Mouse (Mus musculus) liver, postnatal 0 days (tissue): ENCODE data around the gene Lcmt1.

Experiments
- CTCF ChIP-seq: sonication (generic); IDR thresholded peaks from 2 replicates; pipeline ENCODE4 v1.5.1; 2016; ENCODE audit warnings: antibody characterized with exemption, low read depth
- EP300 ChIP-seq: IDR thresholded peaks from 2 replicates; pipeline ENCODE4 v1.6.1; 2016; ENCODE audit warnings: antibody characterized with exemption, low read depth, mild to moderate bottlenecking

- TF ChIP-seq CTCF = 0 out of 2 replicates have a peak, but pooled peaks have one; percentile 11
- 0 out of 2 replicates have a peak, but pooled peaks have one; percentile 3 for TF ChIP-seq EP300
Measured at GRCm38 (mm10) chr7:123368778-123369746, 522 bp upstream of the Lcmt1 start.
